Mouse (Mus musculus): ENCODE data around the gene Smad3. TPM values are rescaled to one million over a fixed set of nuclear protein-coding genes. Genes with fewer than 3 reads are reported as not detected.

Gene Smad3
- 13.0 TPM for polyA plus RNA-seq (2014; fragmentation: Illumina TruSeq; extraction: RNeasy Lipid Tissue Mini Kit (QIAGEN cat#74804); ENCODE audit: low read depth, low replicate concordance)

DNA sequence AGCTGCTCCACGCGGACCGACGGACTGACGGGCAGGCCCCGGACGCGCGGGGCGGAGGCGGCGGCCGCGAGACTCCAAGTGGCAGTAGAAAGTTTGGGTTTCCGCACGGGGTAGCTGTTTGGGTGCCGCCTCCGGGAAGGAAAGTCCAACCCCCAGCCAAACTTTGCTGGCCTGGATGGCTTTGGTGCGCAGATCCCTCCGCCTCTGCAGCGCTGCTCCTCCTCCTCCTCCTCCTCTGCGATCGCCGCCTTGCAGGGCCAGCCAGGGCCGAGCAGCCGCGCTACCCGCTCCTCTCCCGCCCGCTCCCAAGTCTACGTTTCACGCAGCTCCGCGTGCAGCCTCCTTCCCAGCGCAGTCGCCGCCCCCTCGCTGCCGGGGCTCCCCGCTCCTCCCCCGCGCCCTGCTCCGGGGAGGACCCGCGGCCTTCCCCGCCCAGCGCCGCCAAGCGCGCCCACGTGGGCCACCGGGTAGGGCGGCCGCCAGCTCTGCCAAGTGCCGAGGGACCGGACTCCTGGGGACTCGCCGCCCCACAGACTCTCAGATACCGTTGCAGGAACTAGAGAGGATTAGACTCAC, at the start of gene Smad3:
TSS of gene Smad3 (minus strand) at position 130 of the 576 bp plus-strand sequence.

DNA sequence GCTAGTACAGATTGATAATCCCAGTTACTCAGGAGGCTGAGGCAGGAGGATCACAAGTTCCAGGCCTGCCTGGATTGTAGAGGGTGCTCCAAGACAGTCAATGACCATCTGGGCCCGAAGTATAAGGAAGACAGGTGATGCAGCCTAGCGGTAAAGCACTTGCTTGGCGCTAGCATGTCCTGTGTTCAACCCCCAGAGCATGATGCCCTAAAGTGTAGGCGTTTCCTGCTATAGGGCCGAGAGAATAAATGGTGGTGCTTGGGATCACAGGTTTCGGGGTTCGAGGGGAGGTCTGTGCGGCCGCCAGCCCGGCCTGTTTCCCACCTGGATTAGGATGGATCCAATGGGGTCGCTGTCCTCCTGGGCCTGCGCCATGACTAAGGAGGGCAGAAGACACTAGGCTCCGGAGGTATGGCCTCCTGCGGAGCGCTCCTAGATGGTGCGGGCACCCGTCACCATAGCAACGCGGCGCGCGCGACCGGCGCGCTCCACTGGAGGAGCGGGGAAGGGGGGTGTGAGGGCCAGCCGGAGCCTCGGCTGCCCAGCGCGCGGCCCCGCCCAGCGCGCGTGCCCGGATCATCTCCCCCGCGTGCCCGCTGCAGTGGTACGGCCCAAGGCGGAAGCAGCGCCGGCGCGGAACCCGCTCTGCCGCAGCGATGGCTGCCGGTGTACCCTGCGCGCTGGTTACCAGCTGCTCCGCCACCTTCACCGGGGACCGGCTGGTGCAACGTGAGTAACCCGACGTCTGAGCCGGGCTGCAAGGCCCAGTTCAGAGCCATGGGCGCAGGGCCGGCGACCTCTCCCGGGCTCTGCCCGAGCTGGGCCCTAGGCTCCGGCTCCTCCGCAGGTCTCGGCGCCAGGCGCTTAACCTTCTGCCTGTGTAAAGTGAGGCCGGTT, 155.5 kb downstream of the Smad3 start, which contains the start of the genes Iqch and Aagab:
TSS of gene Iqch (minus strand) at position 451 of the 897 bp plus-strand sequence.
TSS of gene Aagab (plus strand) at position 618 of the 897 bp plus-strand sequence.

Other genes with a start within 250 kb of the Smad3 start
- gene Iqch, start 155.5 kb downstream of the Smad3 start, polyA plus RNA-seq (2014; fragmentation: Illumina TruSeq; extraction: RNeasy Lipid Tissue Mini Kit (QIAGEN cat#74804); ENCODE audit: low read depth, low replicate concordance): 1.1 TPM
- gene Aagab, start 155.3 kb downstream of the Smad3 start, polyA plus RNA-seq (2014; fragmentation: Illumina TruSeq; extraction: RNeasy Lipid Tissue Mini Kit (QIAGEN cat#74804); ENCODE audit: low read depth, low replicate concordance): 17.2 TPM

All from sigmoid colon, adult 10 weeks (tissue).